Mouse (Mus musculus): ENCODE data around the gene Fam20c.

DNA sequence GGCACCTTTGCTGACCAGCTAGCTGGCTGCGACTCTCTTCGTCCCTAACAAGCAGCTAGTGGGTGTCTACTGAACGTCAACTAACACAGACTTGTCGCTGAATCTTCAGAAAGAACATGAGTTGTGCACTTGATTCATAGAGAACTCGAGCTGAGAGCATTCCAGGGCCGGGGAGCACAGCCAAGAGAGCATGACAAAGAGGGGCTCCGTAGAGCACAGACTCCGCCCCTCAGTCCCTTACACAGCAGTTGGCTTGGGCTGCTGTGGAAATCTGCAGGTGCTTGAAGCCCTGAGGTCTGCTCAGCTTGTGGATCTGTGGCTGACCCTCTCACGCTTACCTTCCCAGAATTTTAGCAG, 390 bp upstream of the Fam20c start:
- TF ChIP-seq EP300 (IDR thresholded peaks at IDR 0.05) = no peak
- no peak for TF ChIP-seq CTCF (IDR thresholded peaks at IDR 0.05)

Data from lung, postnatal 0 days (tissue).